Mouse (Mus musculus): ENCODE measurements at regions not wholly inside any gene's neighbourhood (a gene's known extent, or its start where the extent isn't known, plus 50 kb on each side); places are given as distances from the start of the nearest gene placed in this dataset.

DNA sequence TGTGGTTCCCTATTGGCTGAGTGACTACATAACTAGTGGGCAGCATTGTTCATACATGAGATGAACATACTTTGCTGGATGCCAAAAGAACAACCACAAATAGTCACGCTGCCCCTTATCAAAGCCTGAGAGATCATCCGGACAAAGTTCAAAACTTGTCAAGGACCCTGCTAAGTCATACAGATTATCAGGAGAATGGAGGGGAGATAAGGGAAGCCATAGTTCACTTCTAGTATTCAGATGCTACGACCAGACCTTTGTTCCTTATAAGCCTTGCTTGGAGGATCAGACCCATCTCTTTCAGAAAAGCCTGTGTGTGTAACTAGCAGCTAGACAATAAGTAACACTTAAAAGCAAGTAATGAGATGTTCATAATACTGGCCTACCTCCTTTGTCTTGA is 97.0 kb upstream of the Mamld1 start:
- Histone ChIP-seq H3K9ac (replicated peaks; ENCODE audit: low read depth, low read length) (no peak overlapping the region), H3K9me3 (replicated peaks; ENCODE audit: control insufficient read depth, low read length) (no peaks in the 10 kb centered on the region), H3K4me2 (ENCODE audit: low read depth, low read length) (no peak overlapping the region), H3K27ac (ENCODE audit: low read depth) (no peak overlapping the region), H3K36me3 (replicated peaks; ENCODE audit: control insufficient read depth, insufficient read depth, low read length) (no peaks in the 10 kb centered on the region), H3K27me3 (ENCODE audit: control insufficient read depth, insufficient read depth, low read length) (no peaks in the 10 kb centered on the region), H3K4me3 (ENCODE audit: low read depth, low read length) (no peak overlapping the region), H3K4me1 (ENCODE audit: control insufficient read depth, insufficient read depth) (no peaks in the 10 kb centered on the region)
- no peak for TF ChIP-seq EP300 (IDR thresholded peaks at IDR 0.05; ENCODE audit: low read depth)
- TF ChIP-seq CTCF (IDR thresholded peaks at IDR 0.05; ENCODE audit: low read depth), result no peak
- ATAC-seq (ENCODE audit: insufficient read depth, low read depth) (no peak), DNase-seq (ENCODE audit: low spot score) (no peak)
- WGBS, result 50% methylated on average over 3 of the region's 3 CpGs

Data from heart, postnatal 0 days (tissue).